Comparison of ENCODE assay signal across 9 mouse cellular contexts in the genomic region with DNA sequence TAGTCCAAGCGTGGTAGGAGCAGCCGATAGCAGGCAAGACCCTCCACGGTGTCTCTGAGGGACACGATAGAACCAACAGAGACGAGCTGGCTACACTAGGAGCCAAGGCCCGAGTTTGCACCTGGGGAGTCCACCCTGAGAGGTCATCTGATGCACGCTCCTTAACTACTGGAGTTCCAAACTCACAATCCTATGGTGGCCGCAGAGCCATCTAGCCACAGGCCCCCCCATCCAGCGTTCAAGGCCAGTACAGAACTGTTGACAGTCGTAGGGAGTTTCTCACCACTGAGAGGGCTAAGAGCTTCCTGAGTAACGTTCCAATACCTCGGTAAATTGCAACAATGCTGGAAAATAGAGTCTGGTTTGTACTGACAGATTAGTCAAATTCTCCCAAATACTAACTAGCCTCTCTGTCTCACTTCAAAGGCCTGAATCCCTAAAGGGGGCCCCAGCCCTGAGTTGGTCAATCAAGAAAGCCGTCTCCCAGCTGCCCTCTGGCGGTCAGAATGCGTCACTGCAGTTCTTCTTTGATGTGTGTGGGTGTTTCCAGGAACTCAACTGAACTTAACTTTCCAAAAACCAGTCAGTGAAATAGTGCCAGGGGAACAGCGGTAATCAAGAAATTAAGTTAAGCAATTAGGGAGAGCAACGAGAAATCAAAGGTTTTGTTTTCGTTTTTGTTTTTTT. TPM values are rescaled to one million over a fixed set of nuclear protein-coding genes. Genes with fewer than 3 reads are reported as not detected.
A peak's percentile ranks its signal among the peaks of the same experiment; 100 is the strongest.
DNase-seq lines count a peak whose midpoint lies in the region; ATAC-seq lines count a peak whose summit lies in the region.
"Had no signal": no experiment of that assay in that cellular context is flagged by ENCODE, and none has a peak within 500 bp of the region (broad histone marks: within the 10 kb centered on the region; RNA-seq: fewer than 3 reads in every experiment).

No protein-coding gene starts in this region.

- no peak for ATAC-seq in liver, embryonic 12.5 days
- peak; percentile 61 for ATAC-seq in inflammation-experienced regulatory T-cells, adult 6 months
- peak; percentile 75; the same call in 1 of the 2 replicates for ATAC-seq in megakaryocyte-erythroid progenitor cell, adult 5-6 weeks (replicated peaks; ENCODE audit: low FRiP score, low TSS enrichment, poor library complexity, severe bottlenecking)

- H3K4me2 ChIP-seq in liver, embryonic 12.5 days, result no peak overlapping the region

- H3K36me3 ChIP-seq in liver, embryonic 12.5 days, result no peaks in the 10 kb centered on the region

- no peaks in the 10 kb centered on the region for H3K9me3 ChIP-seq in liver, embryonic 12.5 days (replicated peaks)

- no peak overlapping the region for H3K9ac ChIP-seq in liver, embryonic 12.5 days

- H3K27ac ChIP-seq in liver, embryonic 12.5 days, result no peak overlapping the region

- DNase-seq in liver, result peak; percentile 74
- DNase-seq in cerebellum, adult 18-20 months, result peak; percentile 61 to 72
- peak; percentile 62 to 77 for DNase-seq in frontal cortex, postnatal 10 days (ENCODE audit: low spot score in 2 of 2)
- DNase-seq in left cerebral cortex, adult 18-20 months (ENCODE audit: low spot score in 2 of 2), result peak; percentile 82 to 83
- DNase-seq in spleen, postnatal 36 days (ENCODE audit: low spot score in 2 of 2), result peak; percentile 31 to 56

- H3K27me3 ChIP-seq in liver, embryonic 12.5 days (replicated peaks), result no peaks in the 10 kb centered on the region

- WGBS in liver, embryonic 12.5 days (ENCODE audit: insufficient replicate concordance), result 47% methylated on average over 18 of the region's 18 CpGs

- no peak overlapping the region for H3K4me3 ChIP-seq in liver, embryonic 12.5 days
- H3K4me3 ChIP-seq: myocyte had no signal

- no peaks in the 10 kb centered on the region; the same call in 1 of the 2 replicates for H3K4me1 ChIP-seq in liver, embryonic 12.5 days

RNA-seq across cellular contexts. Expression of gene Ctdspl, which starts 18.2 kb away (rescaled TPM):
- 3.9 and 4.4 TPM in 2 replicates for polyA plus RNA-seq in liver, embryonic 12.5 days (2016; fragmentation: Nextera tagmentation; extraction: Ambion mirVana)
- 1 to 10 TPM; 1.0 to 1.3 (median 1.3) TPM for polyA plus RNA-seq in inflammation-experienced regulatory T-cells, adult 6 months (2017; shearing (Covaris generic))
- 10 to 100 TPM; 34.4 to 35.5 TPM for total RNA-seq in left cerebral cortex, adult 18-20 months (2021)
- total RNA-seq in megakaryocyte-erythroid progenitor cell, adult 5-6 weeks (2014; fragmentation: Nextera tagmentation), result 7.2 and 14.6 TPM in 2 replicates
- 3.1 and 3.8 TPM in 2 replicates for total RNA-seq in megakaryocyte-erythroid progenitor cell, adult 5-6 weeks (2017)
